Mouse (Mus musculus) thymus, adult 2 months (tissue): ENCODE results near the gene Pcbp2. TPM values are rescaled to one million over a fixed set of nuclear protein-coding genes. Genes with fewer than 3 reads are reported as not detected.

Experiments
- DNase-seq: peaks from one replicate; pipeline ENCODE4 v3.0.0; 2021
- H3K27ac ChIP-seq: fragments of 200-500 bp; 2 replicates; pipeline ENCODE4 v1.5.1; 2012; ENCODE audit warnings: low read length, control low read depth; ENCODE audit not compliant: control insufficient read depth, insufficient read depth
- H3K27me3 ChIP-seq: fragments of 200-500 bp; 2 replicates; pipeline ENCODE4 v1.6.1; 2012; ENCODE audit warnings: mild to moderate bottlenecking, low read length, moderate library complexity, mixed read lengths; ENCODE audit not compliant: control insufficient read depth, insufficient read depth
- H3K36me3 ChIP-seq: fragments of 200-500 bp; 2 replicates; pipeline ENCODE4 v1.6.1; 2012; ENCODE audit warnings: mild to moderate bottlenecking, low read length, moderate library complexity; ENCODE audit not compliant: control insufficient read depth, insufficient read depth
- H3K4me1 ChIP-seq: fragments of 200-500 bp; replicated peaks from 2 replicates; pipeline ENCODE4 v1.6.1; 2012; ENCODE audit warnings: low read length; ENCODE audit not compliant: control insufficient read depth, insufficient read depth
- H3K4me3 ChIP-seq: fragments of 200-500 bp; 2 replicates; pipeline ENCODE4 v1.5.1; 2012; ENCODE audit warnings: mild to moderate bottlenecking, low read length, control low read depth, moderate library complexity; ENCODE audit not compliant: control insufficient read depth, insufficient read depth
- CTCF ChIP-seq: fragments of 200-500 bp; IDR thresholded peaks from 2 replicates; pipeline ENCODE4 v1.5.1; 2012; ENCODE audit warnings: mild to moderate bottlenecking, control low read depth, low read length, moderate library complexity, borderline replicate concordance; ENCODE audit not compliant: control insufficient read depth, poor library complexity, insufficient read depth; ENCODE audit errors: extremely low read depth
- POLR2A ChIP-seq: fragments of 200-500 bp; IDR thresholded peaks from 2 replicates; pipeline ENCODE4 v1.6.1; 2012; ENCODE audit warnings: mild to moderate bottlenecking, low read length, control low read depth, moderate library complexity; ENCODE audit not compliant: control insufficient read depth, poor library complexity, insufficient read depth; ENCODE audit errors: extremely low read depth
- WGBS: fragments of 180-500 bp; shearing (Covaris S2); methylation state at CpG from one replicate; pipeline ENCODE4 v1.1.7; 2018; 5-methylcytosine and 5-hydroxymethylcytosine counted together
- polyA plus RNA-seq: library from polyadenylated mRNA; depleted of rRNA; stranded (reverse); fragments of >200 nt; gene quantifications from 2 replicates; pipeline ENCODE4 v1.2.3, GENCODE M21; 2012; rRNA removed

Pcbp2 gene
- polyA plus RNA-seq = 846 and 935 TPM in 2 replicates

DNA sequence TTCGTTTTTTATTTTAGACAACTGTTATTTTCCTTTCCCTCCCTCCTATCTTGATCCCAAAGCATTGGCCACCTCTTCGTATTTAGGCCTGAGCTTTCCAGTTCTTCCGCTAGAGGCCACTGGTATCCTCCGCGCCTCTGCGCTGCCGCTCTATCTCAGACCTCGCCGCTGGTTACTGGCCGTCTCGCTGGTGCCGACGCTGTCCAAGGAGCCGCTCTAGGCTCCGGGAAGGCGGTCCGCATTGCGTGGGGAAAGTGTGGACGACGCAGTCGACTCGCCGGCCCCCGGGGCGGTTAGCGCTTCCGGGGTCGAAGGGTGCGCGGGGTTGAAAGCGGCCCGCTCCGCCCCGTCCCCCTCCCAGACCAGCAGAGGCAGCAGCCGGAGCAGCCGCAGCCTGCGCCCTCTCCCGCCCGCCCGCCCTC lies at the start of gene Pcbp2:
Gene Pcbp2 (plus strand): TSS at position 357 of the 422 bp plus-strand sequence.
- peak; percentile 91; the same call in 1 of the 2 replicates for TF ChIP-seq CTCF
- TF ChIP-seq POLR2A = 0 out of 2 replicates have a peak, but pooled peaks have one; percentile 47
- H3K4me3 ChIP-seq = peak within 1 kb of the TSS; percentile 78
- H3K36me3 ChIP-seq = peaks cover 19% of the 10 kb centered on the region
- peak; percentile 94 for DNase-seq
- H3K4me1 ChIP-seq = no peaks in the 10 kb centered on the region
- H3K27me3 ChIP-seq = no peaks in the 10 kb centered on the region
- peak within 1 kb of the TSS; percentile 82 for H3K27ac ChIP-seq
- WGBS = 1% methylated on average over 31 of the region's 40 CpGs

- no peaks in the 10 kb centered on the region for H3K4me1 ChIP-seq
These were observed 49.4 kb upstream of the Pcbp2 start for GRCm38 (mm10) chr15:102420986-102421385.

DNA sequence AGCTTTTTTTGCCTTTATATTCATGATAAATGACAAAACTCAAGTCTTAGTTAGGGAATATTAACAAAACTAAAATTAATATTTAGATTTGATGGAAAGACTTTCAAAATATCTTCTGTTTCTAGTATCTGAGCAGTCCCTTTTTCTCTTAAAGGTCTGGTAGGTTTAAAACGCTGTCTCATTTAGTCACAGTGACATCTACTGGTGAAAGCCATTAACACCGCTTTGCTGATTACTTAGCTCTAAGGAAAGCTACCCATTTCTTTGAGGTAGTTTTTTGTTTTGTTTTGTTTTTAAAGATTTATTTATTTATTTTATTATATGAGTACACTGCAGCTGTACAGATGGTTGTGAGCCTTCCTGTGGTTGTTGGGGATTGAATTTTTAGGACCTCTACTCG lies 48.9 kb upstream of the Pcbp2 start:
- Histone ChIP-seq H3K4me1 (no peaks in the 10 kb centered on the region), H3K27ac (no peak overlapping the region), H3K27me3 (no peaks in the 10 kb centered on the region), H3K36me3 (peaks cover 24% of the 10 kb centered on the region), H3K4me3 (no peak overlapping the region)
- DNase-seq = peak; percentile 48
- TF ChIP-seq POLR2A = no peak
- no peak for TF ChIP-seq CTCF
- WGBS = 51% methylated on average over 3 of the region's 3 CpGs

More at GRCm38 (mm10) chr15:102420986-102421385, 49.4 kb upstream of the Pcbp2 start:
- TF ChIP-seq CTCF = no peak
- no peak for TF ChIP-seq POLR2A
- H3K4me3 ChIP-seq = no peak overlapping the region
- no peak overlapping the region for H3K27ac ChIP-seq
- H3K27me3 ChIP-seq = no peaks in the 10 kb centered on the region
- peaks cover 19% of the 10 kb centered on the region for H3K36me3 ChIP-seq
- no peak for DNase-seq
- 33% methylated on average over 1 of the region's 1 CpGs for WGBS

DNA sequence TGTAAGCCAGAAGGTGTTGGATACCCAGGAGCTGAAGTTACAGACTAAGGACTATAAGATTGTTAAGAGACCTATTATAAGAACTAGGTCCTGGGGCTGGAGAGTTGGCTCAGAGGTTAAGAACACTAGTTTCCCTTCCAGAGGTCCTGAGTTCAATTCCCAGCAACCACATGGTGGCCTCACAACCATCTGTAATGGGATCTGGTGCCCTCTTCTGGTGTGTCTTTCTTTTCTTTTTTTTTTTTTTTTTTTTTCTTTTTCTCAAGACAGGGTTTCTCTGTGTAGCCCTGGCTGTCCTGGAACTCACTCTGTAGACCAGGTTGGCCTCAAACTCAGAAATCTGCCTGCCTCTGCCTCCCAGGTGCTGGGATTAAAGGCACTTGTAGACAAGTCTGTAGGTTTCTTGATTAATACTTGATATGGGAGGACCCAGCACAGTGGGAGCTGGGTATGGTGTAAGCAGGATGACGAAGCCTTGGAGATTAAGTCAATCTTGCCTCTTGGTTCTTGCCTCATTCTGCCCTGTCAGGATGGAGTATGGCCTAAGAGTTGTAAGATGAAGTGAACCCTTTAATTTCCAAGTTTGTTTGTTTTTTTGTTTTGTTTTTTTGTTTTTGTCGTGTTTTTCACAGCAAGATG lies 46.6 kb upstream of the Pcbp2 start:
- 98% methylated on average over 2 of the region's 2 CpGs for WGBS
- H3K27ac ChIP-seq = no peak overlapping the region
- no peaks in the 10 kb centered on the region for H3K4me1 ChIP-seq
- DNase-seq = no peak
- no peaks in the 10 kb centered on the region for H3K27me3 ChIP-seq
- TF ChIP-seq POLR2A (no peak), CTCF (no peak)
- no peak overlapping the region for H3K4me3 ChIP-seq
- peaks cover 47% of the 10 kb centered on the region for H3K36me3 ChIP-seq

GRCm38 (mm10) chr15:102424657-102425056 lies 45.7 kb upstream of the Pcbp2 start:
- 93% methylated on average over 2 of the region's 2 CpGs for WGBS
- Histone ChIP-seq H3K27ac (no peak overlapping the region), H3K36me3 (peaks cover 56% of the 10 kb centered on the region), H3K4me1 (no peaks in the 10 kb centered on the region), H3K4me3 (no peak overlapping the region), H3K27me3 (no peaks in the 10 kb centered on the region)
- DNase-seq = no peak
- TF ChIP-seq CTCF (no peak), POLR2A (no peak)

GRCm38 (mm10) chr15:102426963-102427362 lies 43.4 kb upstream of the Pcbp2 start:
- DNase-seq = no peak
- Histone ChIP-seq H3K4me1 (no peaks in the 10 kb centered on the region), H3K4me3 (no peak overlapping the region), H3K27me3 (no peaks in the 10 kb centered on the region), H3K27ac (no peak overlapping the region), H3K36me3 (peaks cover 69% of the 10 kb centered on the region)
- WGBS = 100% methylated on average over 1 of the region's 1 CpGs
- no peak for TF ChIP-seq POLR2A
- TF ChIP-seq CTCF = no peak
